Mouse (Mus musculus) hindbrain, embryonic 13.5 days (tissue): ENCODE results near the gene Retreg1. TPM values are rescaled to one million over a fixed set of nuclear protein-coding genes. Genes with fewer than 3 reads are reported as not detected.

Experiments used
- ATAC-seq: fragments of 200-750 bp; cut with Nextera tagmentation; 2 replicates; pipeline ENCODE4 v1.8.0; 2017; ENCODE audit warnings: moderate TSS enrichment; ENCODE audit not compliant: low FRiP score
- H3K27ac ChIP-seq: fragments of 300-500 bp; sonication (generic); 2 replicates; pipeline ENCODE4 v1.5.1; 2015; ENCODE audit warnings: inconsistent platforms, mild to moderate bottlenecking, moderate library complexity
- H3K27me3 ChIP-seq: fragments of 300-500 bp; sonication (generic); 2 replicates; pipeline ENCODE4 v1.6.1; 2015; ENCODE audit warnings: mild to moderate bottlenecking, inconsistent platforms
- H3K36me3 ChIP-seq: fragments of 300-500 bp; sonication (generic); 2 replicates; pipeline ENCODE4 v1.6.1; 2015; ENCODE audit warnings: mild to moderate bottlenecking, inconsistent platforms
- H3K4me1 ChIP-seq: fragments of 300-500 bp; sonication (generic); replicated peaks from 2 replicates; pipeline ENCODE4 v1.6.1; 2015; ENCODE audit warnings: inconsistent platforms
- H3K4me2 ChIP-seq: fragments of 300-500 bp; sonication (generic); 2 replicates; pipeline ENCODE4 v1.6.1; 2015; ENCODE audit warnings: inconsistent platforms, mild to moderate bottlenecking, moderate library complexity
- H3K4me3 ChIP-seq: fragments of 300-500 bp; sonication (generic); 2 replicates; pipeline ENCODE4 v1.5.1; 2015; ENCODE audit warnings: mild to moderate bottlenecking, inconsistent platforms
- H3K9ac ChIP-seq: fragments of 300-500 bp; sonication (generic); 2 replicates; pipeline ENCODE4 v1.6.1; 2015; ENCODE audit warnings: mild to moderate bottlenecking, inconsistent platforms
- H3K9me3 ChIP-seq: fragments of 300-500 bp; sonication (generic); 2 replicates; pipeline ENCODE4 v1.6.1; 2016; ENCODE audit warnings: inconsistent platforms
- WGBS: fragments of 180-500 bp; shearing (Covaris S2); methylation state at CpG from one replicate; pipeline ENCODE4 v1.1.7; 2015; 5-methylcytosine and 5-hydroxymethylcytosine counted together
- polyA plus RNA-seq: library from polyadenylated mRNA; unstranded; fragments of >200 nt; fragmentation: Nextera tagmentation; extraction: Ambion mirVana; gene quantifications from 2 replicates; pipeline ENCODE4 v1.2.1, GENCODE M21; 2015

Retreg1 gene
- polyA plus RNA-seq, 1 experiment from 2014 or later, result 9.7 TPM

DNA sequence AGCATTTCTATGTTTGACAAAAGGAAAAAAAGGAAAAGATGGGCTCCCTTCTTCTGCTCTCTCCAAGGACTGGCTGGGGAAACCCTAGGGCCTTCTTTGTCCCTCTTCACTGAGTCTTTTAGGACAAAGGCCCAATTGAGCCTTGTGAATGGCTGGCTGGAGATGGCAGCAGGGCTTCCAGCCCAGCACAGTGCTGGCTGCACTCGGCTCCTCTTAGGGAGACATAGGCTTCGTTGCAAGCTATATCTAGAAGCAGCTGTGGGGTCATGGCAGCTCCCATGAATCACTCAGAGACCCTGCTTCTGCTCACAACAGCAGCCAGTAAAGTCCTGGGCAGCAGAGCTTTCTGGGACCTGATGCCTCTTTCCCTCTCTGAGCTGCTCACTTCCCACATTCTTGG, 50.3 kb downstream of the Retreg1 start:
- no peak overlapping the region for H3K4me3 ChIP-seq
- no peaks in the 10 kb centered on the region for H3K4me1 ChIP-seq
- WGBS, result 22% methylated on average over 2 of the region's 2 CpGs
- H3K27me3 ChIP-seq, result no peaks in the 10 kb centered on the region
- H3K36me3 ChIP-seq, result no peaks in the 10 kb centered on the region
- H3K27ac ChIP-seq, result no peak overlapping the region
- H3K9me3 ChIP-seq, result peaks cover 2% of the 10 kb centered on the region; the same call in 1 of the 2 replicates
- H3K4me2 ChIP-seq, result no peak overlapping the region
- no peak overlapping the region for H3K9ac ChIP-seq
- no peak for ATAC-seq

- no peak for ATAC-seq
Observed at GRCm38 (mm10) chr15:25896783-25897182, 53.8 kb downstream of the Retreg1 start.

DNA sequence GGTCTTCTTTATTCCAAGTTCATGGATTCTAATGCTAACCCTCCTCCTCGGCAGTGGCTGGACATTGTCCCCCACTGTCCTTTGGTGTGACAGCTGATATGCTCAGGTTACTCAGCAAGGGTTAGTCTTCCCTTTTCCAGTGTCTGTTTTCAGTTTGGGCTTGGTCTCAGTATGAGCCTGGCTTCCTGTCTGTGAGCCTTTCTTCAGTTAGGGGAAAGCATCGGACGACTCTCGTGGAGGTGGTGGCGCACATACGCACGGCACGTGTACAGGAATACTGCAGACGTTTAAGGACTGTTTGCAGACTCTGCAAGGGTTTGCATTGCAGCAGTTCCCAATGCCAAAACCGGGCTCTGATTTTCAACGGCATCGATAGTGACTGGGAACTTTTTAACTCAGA, 54.6 kb downstream of the Retreg1 start:
- Histone ChIP-seq H3K9ac (no peak overlapping the region), H3K4me1 (peaks cover 4% of the 10 kb centered on the region; the same call in 1 of the 2 replicates), H3K4me3 (no peak overlapping the region), H3K27ac (no peak overlapping the region), H3K9me3 (no peaks in the 10 kb centered on the region), H3K4me2 (no peak overlapping the region), H3K27me3 (no peaks in the 10 kb centered on the region), H3K36me3 (no peaks in the 10 kb centered on the region)
- 80% methylated on average over 12 of the region's 12 CpGs for WGBS
- ATAC-seq, result no peak

More at GRCm38 (mm10) chr15:25896783-25897182, 53.8 kb downstream of the Retreg1 start:
- Histone ChIP-seq H3K36me3 (no peaks in the 10 kb centered on the region), H3K4me2 (no peak overlapping the region), H3K9ac (no peak overlapping the region), H3K27me3 (no peaks in the 10 kb centered on the region), H3K27ac (no peak overlapping the region), H3K4me3 (no peak overlapping the region), H3K4me1 (peaks cover 4% of the 10 kb centered on the region; the same call in 1 of the 2 replicates), H3K9me3 (no peaks in the 10 kb centered on the region)
- WGBS, result 91% methylated on average over 4 of the region's 4 CpGs

GRCm38 (mm10) chr15:25899021-25899420, 56.0 kb downstream of the Retreg1 start:
- H3K27ac ChIP-seq, result no peak overlapping the region
- whole genome bisulfite sequencing, result 34% methylated on average over 5 of the region's 5 CpGs
- peaks cover 4% of the 10 kb centered on the region; the same call in 1 of the 2 replicates for H3K4me1 ChIP-seq
- H3K9ac ChIP-seq, result no peak overlapping the region
- H3K4me2 ChIP-seq, result no peak overlapping the region
- H3K9me3 ChIP-seq, result no peaks in the 10 kb centered on the region
- H3K4me3 ChIP-seq, result no peak overlapping the region
- H3K27me3 ChIP-seq, result no peaks in the 10 kb centered on the region
- no peaks in the 10 kb centered on the region for H3K36me3 ChIP-seq
- no peak for ATAC-seq

- H3K27me3 ChIP-seq, result no peaks in the 10 kb centered on the region
- no peaks in the 10 kb centered on the region for H3K36me3 ChIP-seq
- no peak overlapping the region for H3K9ac ChIP-seq
- no peak for ATAC-seq
- H3K4me1 ChIP-seq, result peaks cover 4% of the 10 kb centered on the region; the same call in 1 of the 2 replicates
- H3K4me3 ChIP-seq, result no peak overlapping the region
- H3K4me2 ChIP-seq, result no peak overlapping the region
- no peak overlapping the region for H3K27ac ChIP-seq
- 13% methylated on average over 7 of the region's 7 CpGs for WGBS
- no peaks in the 10 kb centered on the region for H3K9me3 ChIP-seq
Observed at GRCm38 (mm10) chr15:25900540-25900939, 57.6 kb downstream of the Retreg1 start.

DNA sequence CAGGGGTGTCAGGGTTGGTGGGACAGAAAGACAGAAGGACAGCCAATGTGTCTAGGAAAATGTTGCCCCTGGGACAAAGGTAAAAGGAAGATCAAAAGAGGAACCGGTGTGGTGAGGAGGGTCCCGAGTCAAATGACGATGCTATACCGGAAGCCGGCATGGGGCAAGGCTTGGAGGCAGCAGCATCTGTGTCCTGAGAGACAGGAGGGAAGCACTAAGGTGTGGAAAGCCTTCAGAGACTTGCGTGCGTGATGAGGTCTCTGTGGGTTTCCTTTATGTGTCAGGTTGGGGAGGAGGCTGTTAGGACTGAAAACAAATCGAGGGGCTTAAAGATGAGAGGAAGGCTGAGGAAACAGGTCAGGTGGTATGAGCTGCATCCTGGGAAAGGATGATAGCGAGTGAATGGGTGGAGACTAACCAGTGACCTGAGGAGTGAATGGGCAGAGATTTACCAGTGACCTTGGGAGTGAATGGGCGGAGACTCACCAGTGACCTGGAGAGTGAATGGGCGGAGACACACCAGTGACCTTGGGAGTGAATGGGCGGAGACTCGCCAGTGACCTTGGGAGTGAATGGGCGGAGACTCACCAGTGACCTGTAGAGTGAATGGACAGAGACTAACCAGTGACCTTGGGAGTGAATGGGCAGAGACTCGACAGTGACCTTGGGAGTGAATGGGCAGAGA, 60.1 kb downstream of the Retreg1 start:
- Histone ChIP-seq H3K4me3 (no peak overlapping the region), H3K36me3 (no peaks in the 10 kb centered on the region), H3K27ac (no peak overlapping the region), H3K9ac (no peak overlapping the region), H3K4me2 (no peak overlapping the region), H3K27me3 (no peaks in the 10 kb centered on the region), H3K4me1 (peaks cover 4% of the 10 kb centered on the region; the same call in 1 of the 2 replicates), H3K9me3 (no peaks in the 10 kb centered on the region)
- ATAC-seq, result no peak
- WGBS, result 92% methylated on average over 15 of the region's 15 CpGs

DNA sequence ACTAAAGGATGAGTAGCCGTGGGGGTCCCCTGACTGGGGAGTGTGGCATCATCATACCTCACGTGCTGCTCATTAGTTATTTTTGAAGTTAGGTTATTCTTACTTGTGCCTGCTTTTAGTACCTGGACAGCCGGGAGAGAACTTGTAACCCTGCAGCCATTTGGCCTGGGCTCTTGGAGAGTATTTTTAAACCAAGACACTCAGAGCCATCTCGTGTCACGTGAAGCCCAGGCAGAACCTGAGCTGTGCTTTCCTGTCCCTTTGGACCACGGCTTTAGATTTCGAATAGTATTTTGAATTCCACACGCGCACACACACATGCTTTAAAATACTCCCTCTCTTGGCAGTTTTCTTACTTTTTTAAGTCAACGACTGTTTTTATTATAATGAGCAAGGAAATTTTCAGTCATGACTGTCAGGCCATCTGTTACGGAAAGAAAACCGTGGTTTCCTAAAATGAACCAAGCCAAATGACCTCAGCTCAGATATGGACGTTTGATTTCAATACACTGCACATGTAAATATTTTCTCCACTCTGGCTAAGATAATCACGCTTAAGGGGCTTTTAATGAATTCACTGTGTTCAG, 61.5 kb downstream of the Retreg1 start:
- H3K27ac ChIP-seq, result no peak overlapping the region
- no peaks in the 10 kb centered on the region for H3K9me3 ChIP-seq
- H3K36me3 ChIP-seq, result no peaks in the 10 kb centered on the region
- no peak overlapping the region for H3K9ac ChIP-seq
- no peak overlapping the region for H3K4me3 ChIP-seq
- 88% methylated on average over 14 of the region's 14 CpGs for WGBS
- H3K27me3 ChIP-seq, result no peaks in the 10 kb centered on the region
- no peaks in the 10 kb centered on the region for H3K4me1 ChIP-seq
- H3K4me2 ChIP-seq, result no peak overlapping the region
- ATAC-seq, result no peak

GRCm38 (mm10) chr15:25909783-25910494, 67.0 kb downstream of the Retreg1 start:
- no peak for ATAC-seq
- Histone ChIP-seq H3K9me3 (no peaks in the 10 kb centered on the region), H3K4me1 (0 out of 2 replicates have a peak, but pooled peaks cover 2% of the 10 kb centered on the region), H3K27ac (no peak overlapping the region), H3K4me2 (no peak overlapping the region), H3K9ac (no peak overlapping the region), H3K4me3 (no peak overlapping the region), H3K27me3 (no peaks in the 10 kb centered on the region), H3K36me3 (no peaks in the 10 kb centered on the region)
- 76% methylated on average over 11 of the region's 11 CpGs for WGBS

DNA sequence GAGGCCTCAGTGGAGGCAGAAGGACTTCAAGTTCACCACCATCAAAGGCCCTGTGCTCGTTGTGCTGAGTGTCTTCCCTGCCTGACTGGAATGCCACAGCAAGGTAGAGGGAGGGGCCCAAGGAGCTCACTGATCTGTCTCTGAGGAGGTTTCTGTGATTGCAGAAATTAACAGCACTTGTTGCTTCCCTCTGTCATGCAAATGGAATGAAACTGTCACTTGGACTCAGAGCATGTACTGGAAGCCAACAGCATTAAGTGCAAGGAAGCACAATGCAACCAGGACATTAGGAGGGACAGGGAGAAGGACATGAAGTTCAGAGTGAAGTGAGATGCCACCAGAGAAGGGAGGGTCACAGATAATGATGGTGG, 67.5 kb downstream of the Retreg1 start:
- Histone ChIP-seq H3K4me1 (peaks cover 7% of the 10 kb centered on the region), H3K4me2 (no peak overlapping the region), H3K9me3 (no peaks in the 10 kb centered on the region), H3K9ac (no peak overlapping the region), H3K36me3 (no peaks in the 10 kb centered on the region), H3K27me3 (no peaks in the 10 kb centered on the region), H3K4me3 (no peak overlapping the region), H3K27ac (no peak overlapping the region)
- no peak for ATAC-seq
- 41% methylated on average over 1 of the region's 1 CpGs for WGBS

DNA sequence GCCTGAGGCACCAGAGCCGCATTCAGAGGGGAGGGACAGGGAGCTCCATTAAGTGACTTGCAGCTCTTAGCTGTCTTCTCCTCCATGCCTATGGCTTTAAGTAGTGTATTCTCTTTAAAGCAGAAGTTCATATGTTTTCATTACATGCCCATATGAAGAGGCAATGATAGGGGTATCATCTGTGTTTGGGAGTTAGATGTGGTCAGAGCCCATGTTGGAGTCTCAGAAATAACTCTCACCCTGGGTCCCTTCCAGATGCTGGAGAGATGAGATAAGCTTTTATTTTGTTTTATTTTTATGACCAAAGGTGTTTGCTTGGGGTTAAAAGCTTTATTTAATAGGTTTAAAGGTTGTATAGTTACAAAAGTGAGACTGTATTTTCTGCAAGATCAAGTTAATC, 67.9 kb downstream of the Retreg1 start:
- Histone ChIP-seq H3K4me2 (no peak overlapping the region), H3K9ac (no peak overlapping the region), H3K4me1 (peaks cover 12% of the 10 kb centered on the region), H3K27ac (no peak overlapping the region), H3K36me3 (no peaks in the 10 kb centered on the region), H3K27me3 (no peaks in the 10 kb centered on the region), H3K4me3 (no peak overlapping the region), H3K9me3 (no peaks in the 10 kb centered on the region)
- ATAC-seq, result no peak
- 83% methylated on average over 1 of the region's 1 CpGs for WGBS

GRCm38 (mm10) chr15:25912911-25913310, 69.9 kb downstream of the Retreg1 start:
- H3K27ac ChIP-seq, result no peak overlapping the region
- H3K9me3 ChIP-seq, result no peaks in the 10 kb centered on the region
- no peak overlapping the region for H3K4me3 ChIP-seq
- peaks cover 13% of the 10 kb centered on the region for H3K4me1 ChIP-seq
- H3K27me3 ChIP-seq, result no peaks in the 10 kb centered on the region
- WGBS, result 89% methylated on average over 7 of the region's 7 CpGs
- no peak for ATAC-seq
- no peak overlapping the region for H3K9ac ChIP-seq
- H3K4me2 ChIP-seq, result no peak overlapping the region
- H3K36me3 ChIP-seq, result no peaks in the 10 kb centered on the region

GRCm38 (mm10) chr15:25913659-25914058, 70.7 kb downstream of the Retreg1 start:
- no peak overlapping the region for H3K27ac ChIP-seq
- no peak overlapping the region for H3K4me3 ChIP-seq
- ATAC-seq, result no peak
- peaks cover 13% of the 10 kb centered on the region for H3K4me1 ChIP-seq
- H3K27me3 ChIP-seq, result no peaks in the 10 kb centered on the region
- H3K9me3 ChIP-seq, result no peaks in the 10 kb centered on the region
- no peak overlapping the region for H3K4me2 ChIP-seq
- H3K9ac ChIP-seq, result no peak overlapping the region
- 62% methylated on average over 9 of the region's 9 CpGs for WGBS
- H3K36me3 ChIP-seq, result no peaks in the 10 kb centered on the region
